Mouse (Mus musculus): ENCODE results near the gene Klc1.

DNA sequence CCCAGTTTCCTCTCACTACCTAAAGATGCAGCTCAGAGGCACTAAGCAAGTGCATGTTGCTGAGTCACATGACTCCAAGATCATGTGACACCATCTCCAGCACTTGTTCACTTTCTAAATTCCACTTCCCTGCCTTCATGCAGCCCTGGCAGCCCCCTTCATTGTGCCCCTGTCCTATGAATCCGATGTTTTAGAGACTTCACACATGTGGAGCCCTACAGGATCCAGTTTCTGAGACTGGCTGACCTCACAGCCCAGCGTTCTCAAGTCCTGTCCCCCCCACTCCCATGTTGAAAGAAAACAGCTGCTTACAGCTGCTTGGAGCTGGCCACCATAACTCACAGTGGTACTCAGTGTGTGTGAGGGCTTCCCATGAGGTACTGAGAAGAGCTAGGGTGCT, 15.2 kb upstream of the Klc1 start:
- TF ChIP-seq CTCF (IDR thresholded peaks at IDR 0.05; ENCODE audit: low read depth) (no peak), EP300 (IDR thresholded peaks at IDR 0.05; ENCODE audit: low read depth) (no peak)

Data from liver, postnatal 0 days (tissue).